Mouse (Mus musculus) G1E-ER4 (cell line): ENCODE results near the gene Samd8. TPM values are rescaled to one million over a fixed set of nuclear protein-coding genes. Genes with fewer than 3 reads are reported as not detected.

ENCODE experiments used
- GATA1 ChIP-seq: IDR thresholded peaks from one replicate; pipeline ENCODE4 v1.8.0; 2012; ENCODE audit warnings: low read length, inconsistent platforms
- polyA plus RNA-seq: library from polyadenylated mRNA; stranded (reverse); fragments of >175 nt; gene quantifications from 2 replicates; pipeline ENCODE4 v1.2.3, GENCODE M21; 2012

The Samd8 gene
- polyA plus RNA-seq, 1 experiment = 18.8 TPM

GRCm38 (mm10) chr14:21766398-21766958 is 16.1 kb downstream of the Samd8 start:
- TF ChIP-seq GATA1 = no peak

- TF ChIP-seq GATA1 = no peak
Measured at GRCm38 (mm10) chr14:21772506-21773281, 22.4 kb downstream of the Samd8 start.

GRCm38 (mm10) chr14:21773946-21774345 is 23.6 kb downstream of the Samd8 start:
- TF ChIP-seq GATA1 = no peak

- no peak for TF ChIP-seq GATA1
Measured at GRCm38 (mm10) chr14:21776201-21776600, 25.9 kb downstream of the Samd8 start.

GRCm38 (mm10) chr14:21786500-21786899 is 36.2 kb downstream of the Samd8 start:
- TF ChIP-seq GATA1 = no peak

GRCm38 (mm10) chr14:21787374-21787773 is 37.0 kb downstream of the Samd8 start:
- TF ChIP-seq GATA1 = no peak

GRCm38 (mm10) chr14:21788121-21788520 is 37.8 kb downstream of the Samd8 start:
- TF ChIP-seq GATA1 = no peak

- no peak for TF ChIP-seq GATA1
Measured at GRCm38 (mm10) chr14:21790585-21791251, 40.4 kb downstream of the Samd8 start.

- no peak for TF ChIP-seq GATA1
Measured at GRCm38 (mm10) chr14:21791722-21792121, 41.4 kb downstream of the Samd8 start.

GRCm38 (mm10) chr14:21792250-21792649 is 41.9 kb downstream of the Samd8 start:
- no peak for TF ChIP-seq GATA1

- no peak for TF ChIP-seq GATA1
Measured at GRCm38 (mm10) chr14:21800641-21801040, 50.3 kb downstream of the Samd8 start.

- TF ChIP-seq GATA1 = no peak
Measured at GRCm38 (mm10) chr14:21801624-21802023, 51.3 kb downstream of the Samd8 start.

GRCm38 (mm10) chr14:21802543-21803206 is 52.3 kb downstream of the Samd8 start:
- no peak for TF ChIP-seq GATA1

- no peak for TF ChIP-seq GATA1
Measured at GRCm38 (mm10) chr14:21806203-21806602, 55.9 kb downstream of the Samd8 start.

- no peak for TF ChIP-seq GATA1
Measured at GRCm38 (mm10) chr14:21806631-21807160, 56.4 kb downstream of the Samd8 start.
